Mouse (Mus musculus): Measurements from ENCODE around the gene Dph1. TPM values are rescaled to one million over a fixed set of nuclear protein-coding genes. Genes with fewer than 3 reads are reported as not detected.

Gene Dph1
- polyA plus RNA-seq, 1 experiment from 2014 or later = 12.3 TPM

DNA sequence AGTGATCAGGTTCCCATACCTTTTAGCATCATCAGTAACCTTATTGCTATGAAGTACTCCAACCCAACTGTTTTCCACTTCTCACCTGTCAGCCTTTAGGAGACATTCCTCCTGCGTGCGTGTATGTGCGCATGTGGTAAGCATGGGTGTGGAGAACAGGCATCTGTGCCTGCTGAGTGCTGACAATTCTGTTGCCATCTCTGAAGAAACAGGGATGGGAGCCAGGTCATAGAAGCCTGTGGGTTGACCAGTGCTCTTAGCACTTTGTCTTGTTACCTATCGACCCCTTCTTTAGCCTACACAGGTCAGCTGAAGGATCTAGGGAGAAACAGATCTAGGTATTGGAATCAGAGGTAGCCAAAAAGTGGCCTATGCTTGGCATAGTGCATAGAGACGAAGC is 57.6 kb downstream of the Dph1 start:
- no peaks in the 10 kb centered on the region for H3K27me3 ChIP-seq (replicated peaks; ENCODE audit: control insufficient read depth, insufficient read depth, low read length)
- H3K4me2 ChIP-seq (replicated peaks; ENCODE audit: low read depth) = no peak overlapping the region
- H3K9me3 ChIP-seq (ENCODE audit: control insufficient read depth) = no peaks in the 10 kb centered on the region
- no peak for TF ChIP-seq CTCF (IDR thresholded peaks at IDR 0.05; ENCODE audit: low read depth)
- H3K36me3 ChIP-seq (ENCODE audit: control insufficient read depth, insufficient read depth) = 0 out of 2 replicates have a peak, but pooled peaks cover 3% of the 10 kb centered on the region
- 89% methylated on average over 5 of the region's 5 CpGs for WGBS
- no peak overlapping the region for H3K4me3 ChIP-seq (ENCODE audit: low read depth, low read length)
- no peaks in the 10 kb centered on the region; the same call in 1 of the 2 replicates for H3K4me1 ChIP-seq (replicated peaks; ENCODE audit: control insufficient read depth, insufficient read depth, low read length)
- H3K9ac ChIP-seq (ENCODE audit: low read depth, low read length) = no peak overlapping the region
- no peak overlapping the region; the same call in 1 of the 2 replicates for H3K27ac ChIP-seq (ENCODE audit: low read depth, low read length)
- ATAC-seq = no peak

GRCm38 (mm10) chr11:75132278-75132677 is 58.8 kb downstream of the Dph1 start:
- Histone ChIP-seq H3K27ac (ENCODE audit: low read depth, low read length) (no peak overlapping the region), H3K4me2 (replicated peaks; ENCODE audit: low read depth) (no peak overlapping the region), H3K36me3 (ENCODE audit: control insufficient read depth, insufficient read depth) (0 out of 2 replicates have a peak, but pooled peaks cover 3% of the 10 kb centered on the region), H3K4me3 (ENCODE audit: low read depth, low read length) (no peak overlapping the region), H3K9me3 (ENCODE audit: control insufficient read depth) (no peaks in the 10 kb centered on the region), H3K4me1 (replicated peaks; ENCODE audit: control insufficient read depth, insufficient read depth, low read length) (no peaks in the 10 kb centered on the region; the same call in 1 of the 2 replicates), H3K27me3 (replicated peaks; ENCODE audit: control insufficient read depth, insufficient read depth, low read length) (no peaks in the 10 kb centered on the region), H3K9ac (ENCODE audit: low read depth, low read length) (no peak overlapping the region)
- no peak for ATAC-seq
- peak; percentile 55 for TF ChIP-seq CTCF (IDR thresholded peaks at IDR 0.05; ENCODE audit: low read depth)
- WGBS = 80% methylated on average over 5 of the region's 5 CpGs

- Histone ChIP-seq H3K4me3 (ENCODE audit: low read depth, low read length) (no peak overlapping the region), H3K9ac (ENCODE audit: low read depth, low read length) (no peak overlapping the region), H3K4me1 (replicated peaks; ENCODE audit: control insufficient read depth, insufficient read depth, low read length) (no peaks in the 10 kb centered on the region; the same call in 1 of the 2 replicates), H3K27me3 (replicated peaks; ENCODE audit: control insufficient read depth, insufficient read depth, low read length) (no peaks in the 10 kb centered on the region), H3K27ac (ENCODE audit: low read depth, low read length) (no peak overlapping the region), H3K4me2 (replicated peaks; ENCODE audit: low read depth) (no peak overlapping the region), H3K9me3 (ENCODE audit: control insufficient read depth) (no peaks in the 10 kb centered on the region), H3K36me3 (ENCODE audit: control insufficient read depth, insufficient read depth) (0 out of 2 replicates have a peak, but pooled peaks cover 3% of the 10 kb centered on the region)
- no peak for ATAC-seq
- 84% methylated on average over 4 of the region's 4 CpGs for WGBS
- TF ChIP-seq CTCF (IDR thresholded peaks at IDR 0.05; ENCODE audit: low read depth) = no peak
Observed at GRCm38 (mm10) chr11:75131300-75131699, 59.7 kb downstream of the Dph1 start.

DNA sequence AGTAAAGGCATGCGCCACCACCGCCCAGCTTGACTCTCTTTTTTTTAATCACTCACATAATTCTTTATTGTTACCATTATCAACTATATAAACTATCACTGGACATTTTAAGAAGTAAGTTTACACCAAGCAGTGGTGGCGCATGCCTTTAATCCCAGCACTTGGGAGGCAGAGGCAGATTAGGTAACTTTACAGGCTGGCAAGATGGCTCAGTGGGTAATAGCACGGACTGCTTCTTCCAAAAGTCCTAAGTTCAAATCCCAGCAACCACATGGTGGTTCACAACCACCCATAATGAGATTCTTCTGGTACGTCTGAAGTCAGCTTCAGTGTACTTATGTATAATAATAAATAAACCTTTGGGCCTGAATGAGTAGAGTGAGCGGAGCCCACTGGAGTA is 61.6 kb downstream of the Dph1 start:
- no peak overlapping the region for H3K4me3 ChIP-seq (ENCODE audit: low read depth, low read length)
- H3K27me3 ChIP-seq (replicated peaks; ENCODE audit: control insufficient read depth, insufficient read depth, low read length) = no peaks in the 10 kb centered on the region
- no peak for TF ChIP-seq CTCF (IDR thresholded peaks at IDR 0.05; ENCODE audit: low read depth)
- no peaks in the 10 kb centered on the region for H3K9me3 ChIP-seq (ENCODE audit: control insufficient read depth)
- no peaks in the 10 kb centered on the region; the same call in 1 of the 2 replicates for H3K4me1 ChIP-seq (replicated peaks; ENCODE audit: control insufficient read depth, insufficient read depth, low read length)
- H3K27ac ChIP-seq (ENCODE audit: low read depth, low read length) = no peak overlapping the region
- 0 out of 2 replicates have a peak, but pooled peaks cover 3% of the 10 kb centered on the region for H3K36me3 ChIP-seq (ENCODE audit: control insufficient read depth, insufficient read depth)
- no peak overlapping the region for H3K9ac ChIP-seq (ENCODE audit: low read depth, low read length)
- ATAC-seq = no peak
- H3K4me2 ChIP-seq (replicated peaks; ENCODE audit: low read depth) = no peak overlapping the region
- 96% methylated on average over 6 of the region's 6 CpGs for WGBS

MicroRNAs within 50 kb of the gene (microRNA counts, 519-probe panel; counts per million panel counts)
- microRNA mmu-miR-132 = 3,928 counts per million, percentile 55 among the panel's probes with 10 or more counts
- not detected for microRNA mmu-miR-212

Small RNAs within 50 kb of the gene (microRNA-seq; reads per million reads assigned to microRNA genes)
- gene Mir132 = 317 reads per million, percentile 62 among the genes with 10 or more reads in this experiment
- 33.2 reads per million, percentile 33 among the genes with 10 or more reads in this experiment for gene Mir212

Other genes with a start within 250 kb of the Dph1 start
- 8.6 and 8.8 TPM in 2 replicates for gene Hic1, start 21.7 kb downstream of the Dph1 start, polyA plus RNA-seq (2015; fragmentation: Nextera tagmentation; extraction: Ambion mirVana)
- gene Ovca2, start 12.4 kb downstream of the Dph1 start, polyA plus RNA-seq (2015; fragmentation: Nextera tagmentation; extraction: Ambion mirVana) = 21.6 and 22.4 TPM in 2 replicates
- 1.5 and 1.8 TPM in 2 replicates for gene Rtn4rl1, start 2.5 kb upstream of the Dph1 start, polyA plus RNA-seq (2015; fragmentation: Nextera tagmentation; extraction: Ambion mirVana)
- 32.1 and 34.4 TPM in 2 replicates for gene Rpa1, start 157.1 kb upstream of the Dph1 start, polyA plus RNA-seq (2015; fragmentation: Nextera tagmentation; extraction: Ambion mirVana)
- gene Smyd4, start 157.2 kb upstream of the Dph1 start, polyA plus RNA-seq (2015; fragmentation: Nextera tagmentation; extraction: Ambion mirVana) = 3.1 and 3.4 TPM in 2 replicates
- gene Serpinf1, start 231.5 kb upstream of the Dph1 start, polyA plus RNA-seq (2015; fragmentation: Nextera tagmentation; extraction: Ambion mirVana) = 20.7 and 21.4 TPM in 2 replicates
- 2.7 and 4.0 TPM in 2 replicates for gene Serpinf2, start 248.3 kb upstream of the Dph1 start, polyA plus RNA-seq (2015; fragmentation: Nextera tagmentation; extraction: Ambion mirVana)